ENCODE assay signal across 16 mouse cellular contexts in the genomic region with DNA sequence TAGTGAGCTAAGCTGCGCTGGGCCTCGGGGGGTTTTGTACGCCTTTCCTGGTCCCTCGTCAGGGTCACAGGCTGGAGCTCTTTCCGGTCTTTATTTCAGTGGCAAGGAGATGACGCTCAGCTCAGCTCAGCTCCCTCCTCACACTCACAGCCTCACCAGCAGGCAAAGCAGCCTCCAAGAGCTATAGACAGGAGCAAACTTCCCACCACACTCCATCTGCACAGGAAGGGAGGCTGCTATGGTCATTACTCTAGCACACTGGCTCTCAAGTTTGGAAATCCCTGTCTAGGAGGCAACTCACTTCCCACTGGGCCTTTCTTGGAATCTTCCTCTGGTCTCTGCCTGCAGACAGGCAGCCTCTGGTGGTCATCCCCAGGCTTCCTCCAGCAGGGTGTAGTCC.
DNase-seq lines count a peak whose midpoint lies in the region; ATAC-seq and TF ChIP-seq lines count a peak whose summit lies in the region.
"Had no signal": no experiment of that assay in that cellular context is flagged by ENCODE, and none has a peak within 500 bp of the region (broad histone marks: within the 10 kb centered on the region; RNA-seq: fewer than 3 reads in every experiment).

No protein-coding gene starts in this region.

- no peak for DNase-seq in hindbrain, embryonic 10.5 days (ENCODE audit: low spot score)
- DNase-seq in liver, postnatal 0 days = no peak
- no peak for DNase-seq in liver, embryonic 11.5 days (ENCODE audit: low spot score)
- no peak for DNase-seq in right cerebral cortex, adult 18-20 months
- DNase-seq: cerebellum, adult 9-10 months; gastrocnemius, postnatal 14 days; right cerebral cortex, postnatal 25 days; thymus, postnatal 4 days had no signal

- peaks cover 13% of the 10 kb centered on the region; the same call in 1 of the 2 replicates for H3K4me1 ChIP-seq in hindbrain, embryonic 10.5 days (replicated peaks)
- H3K4me1 ChIP-seq in hindbrain, embryonic 16.5 days (ENCODE audit: control insufficient read depth, insufficient read depth, low read depth, low read length) = no peaks in the 10 kb centered on the region
- peaks cover 32% of the 10 kb centered on the region for H3K4me1 ChIP-seq in liver, postnatal 0 days (ENCODE audit: insufficient read depth)
- no peaks in the 10 kb centered on the region for H3K4me1 ChIP-seq in liver, embryonic 11.5 days (replicated peaks; ENCODE audit: control insufficient read depth, insufficient read depth, low read length)
- peaks cover 39% of the 10 kb centered on the region for H3K4me1 ChIP-seq in heart, embryonic 16.5 days (ENCODE audit: control insufficient read depth, insufficient read depth, low read length)
- no peaks in the 10 kb centered on the region for H3K4me1 ChIP-seq in stomach, embryonic 16.5 days (ENCODE audit: control insufficient read depth, insufficient read depth, low read length)
- H3K4me1 ChIP-seq: forebrain, embryonic 12.5 days had no signal

- no peaks in the 10 kb centered on the region for H3K9me3 ChIP-seq in hindbrain, embryonic 10.5 days
- no peaks in the 10 kb centered on the region for H3K9me3 ChIP-seq in hindbrain, embryonic 16.5 days (ENCODE audit: control insufficient read depth, low read length)
- H3K9me3 ChIP-seq in liver, postnatal 0 days (ENCODE audit: low read length) = no peaks in the 10 kb centered on the region
- H3K9me3 ChIP-seq in liver, embryonic 11.5 days (ENCODE audit: control insufficient read depth, low read length) = no peaks in the 10 kb centered on the region
- H3K9me3 ChIP-seq in heart, embryonic 16.5 days (replicated peaks; ENCODE audit: control insufficient read depth, low read length) = no peaks in the 10 kb centered on the region
- H3K9me3 ChIP-seq in stomach, embryonic 16.5 days (replicated peaks; ENCODE audit: control insufficient read depth, low read length) = no peaks in the 10 kb centered on the region
- H3K9me3 ChIP-seq: forebrain, embryonic 12.5 days had no signal

- no peak overlapping the region for H3K9ac ChIP-seq in hindbrain, embryonic 16.5 days (ENCODE audit: low read depth, low read length)
- H3K9ac ChIP-seq in liver, postnatal 0 days (replicated peaks) = no peak overlapping the region
- no peak overlapping the region for H3K9ac ChIP-seq in liver, embryonic 11.5 days (ENCODE audit: low read depth, low read length)
- H3K9ac ChIP-seq in heart, embryonic 16.5 days (ENCODE audit: low read length) = no peak overlapping the region
- 0 out of 2 replicates have a peak overlapping the region, but pooled peaks have one; percentile 10 for H3K9ac ChIP-seq in stomach, embryonic 16.5 days (ENCODE audit: low read length)
- H3K9ac ChIP-seq: forebrain, embryonic 12.5 days; hindbrain, embryonic 14.5 days; liver, embryonic 14.5 days had no signal

- no peaks in the 10 kb centered on the region for H3K27me3 ChIP-seq in hindbrain, embryonic 10.5 days (ENCODE audit: insufficient read depth, poor library complexity, severe bottlenecking)
- no peaks in the 10 kb centered on the region for H3K27me3 ChIP-seq in hindbrain, embryonic 16.5 days (replicated peaks; ENCODE audit: control insufficient read depth, insufficient read depth, low read length)
- no peaks in the 10 kb centered on the region for H3K27me3 ChIP-seq in liver, postnatal 0 days (ENCODE audit: insufficient read depth, low read length)
- H3K27me3 ChIP-seq in liver, embryonic 11.5 days (replicated peaks; ENCODE audit: control insufficient read depth, insufficient read depth, low read length) = no peaks in the 10 kb centered on the region
- no peaks in the 10 kb centered on the region for H3K27me3 ChIP-seq in heart, embryonic 16.5 days (ENCODE audit: control insufficient read depth, insufficient read depth, low read length)
- H3K27me3 ChIP-seq in stomach, embryonic 16.5 days (ENCODE audit: control insufficient read depth, insufficient read depth, low read length) = no peaks in the 10 kb centered on the region
- H3K27me3 ChIP-seq: CH12.LX; forebrain, embryonic 12.5 days; Patski had no signal

- H3K27ac ChIP-seq in hindbrain, embryonic 10.5 days = peak overlapping the region; percentile 40; the same call in 1 of the 2 replicates
- H3K27ac ChIP-seq in hindbrain, embryonic 16.5 days (ENCODE audit: low read depth, low read length) = no peak overlapping the region
- peak overlapping the region; percentile 44; the same call in 1 of the 2 replicates for H3K27ac ChIP-seq in liver, postnatal 0 days (ENCODE audit: low read depth)
- no peak overlapping the region for H3K27ac ChIP-seq in liver, embryonic 11.5 days (ENCODE audit: low read depth, low read length)
- H3K27ac ChIP-seq in heart, embryonic 16.5 days (ENCODE audit: low read length) = peak overlapping the region; percentile 85
- H3K27ac ChIP-seq in stomach, embryonic 16.5 days (ENCODE audit: low read length) = peak overlapping the region; percentile 68
- H3K27ac ChIP-seq: forebrain, embryonic 12.5 days; hindbrain, embryonic 14.5 days; liver, embryonic 14.5 days had no signal

- no peaks in the 10 kb centered on the region for H3K36me3 ChIP-seq in hindbrain, embryonic 10.5 days
- H3K36me3 ChIP-seq in hindbrain, embryonic 16.5 days (ENCODE audit: control insufficient read depth, insufficient read depth, low read length) = no peaks in the 10 kb centered on the region
- H3K36me3 ChIP-seq in liver, postnatal 0 days (replicated peaks; ENCODE audit: insufficient read depth, low read length) = 0 out of 2 replicates have a peak, but pooled peaks cover 2% of the 10 kb centered on the region
- H3K36me3 ChIP-seq in liver, embryonic 11.5 days (ENCODE audit: control insufficient read depth, insufficient read depth, low read length) = no peaks in the 10 kb centered on the region
- no peaks in the 10 kb centered on the region for H3K36me3 ChIP-seq in heart, embryonic 16.5 days (ENCODE audit: control insufficient read depth, insufficient read depth)
- no peaks in the 10 kb centered on the region for H3K36me3 ChIP-seq in stomach, embryonic 16.5 days (ENCODE audit: control insufficient read depth, insufficient read depth, low read length)
- H3K36me3 ChIP-seq: forebrain, embryonic 12.5 days had no signal

- WGBS in hindbrain, embryonic 10.5 days = 56% methylated on average over 6 of the region's 6 CpGs
- WGBS in hindbrain, embryonic 16.5 days = 68% methylated on average over 6 of the region's 6 CpGs
- WGBS in liver, postnatal 0 days (ENCODE audit: insufficient replicate concordance) = 84% methylated on average over 6 of the region's 6 CpGs
- 87% methylated on average over 6 of the region's 6 CpGs for WGBS in liver, embryonic 11.5 days
- 82% methylated on average over 6 of the region's 6 CpGs for WGBS in heart, embryonic 16.5 days
- WGBS in stomach, embryonic 16.5 days = 84% methylated on average over 6 of the region's 6 CpGs

- TF ChIP-seq EP300 in liver, postnatal 0 days (IDR thresholded peaks at IDR 0.05; ENCODE audit: low read depth) = no peak

- no peak for ATAC-seq in hindbrain, embryonic 16.5 days
- no peak for ATAC-seq in liver, postnatal 0 days
- no peak for ATAC-seq in liver, embryonic 11.5 days (replicated peaks; ENCODE audit: low FRiP score)
- ATAC-seq in heart, embryonic 16.5 days (replicated peaks; ENCODE audit: extremely low read depth, insufficient read depth, low FRiP score) = no peak
- 0 out of 2 replicates have a peak, but pooled peaks have one; percentile 11 for ATAC-seq in stomach, embryonic 16.5 days (ENCODE audit: insufficient read depth, low FRiP score)
- ATAC-seq: Patski had no signal

- no peak overlapping the region for H3K4me2 ChIP-seq in hindbrain, embryonic 16.5 days (ENCODE audit: low read length)
- H3K4me2 ChIP-seq in liver, postnatal 0 days (ENCODE audit: low read depth, low read length) = no peak overlapping the region
- H3K4me2 ChIP-seq in liver, embryonic 11.5 days = no peak overlapping the region
- no peak overlapping the region for H3K4me2 ChIP-seq in heart, embryonic 16.5 days (ENCODE audit: low read depth, low read length)
- no peak overlapping the region for H3K4me2 ChIP-seq in stomach, embryonic 16.5 days (ENCODE audit: low read depth, low read length)
- H3K4me2 ChIP-seq: forebrain, embryonic 12.5 days; hindbrain, embryonic 14.5 days had no signal

- no peak for TF ChIP-seq CTCF in liver, postnatal 0 days (IDR thresholded peaks at IDR 0.05; ENCODE audit: low read depth)

- no peak overlapping the region for H3K4me3 ChIP-seq in hindbrain, embryonic 10.5 days
- H3K4me3 ChIP-seq in hindbrain, embryonic 16.5 days (ENCODE audit: low read length) = no peak overlapping the region
- no peak overlapping the region for H3K4me3 ChIP-seq in liver, postnatal 0 days (ENCODE audit: low read depth, low read length)
- no peak overlapping the region for H3K4me3 ChIP-seq in liver, embryonic 11.5 days (ENCODE audit: low read depth, low read length)
- no peak overlapping the region for H3K4me3 ChIP-seq in heart, embryonic 16.5 days (ENCODE audit: low read length)
- H3K4me3 ChIP-seq in stomach, embryonic 16.5 days (replicated peaks; ENCODE audit: low read length) = no peak overlapping the region
- H3K4me3 ChIP-seq: forebrain, embryonic 12.5 days had no signal

Comparison
In these comparisons a context has a peak if more than half of its experiments do, and no peak if none do; other contexts are left out.
1. H3K27ac ChIP-seq: peak in hindbrain, embryonic 10.5 days (single experiment), liver, postnatal 0 days (single experiment), heart, embryonic 16.5 days (single experiment) and stomach, embryonic 16.5 days (single experiment); none in hindbrain, embryonic 16.5 days (single experiment) and liver, embryonic 11.5 days (single experiment).